Mouse (Mus musculus) MEL (cell line): ENCODE results near the gene Nutf2-ps1.

Source experiments
- CTCF ChIP-seq, 3 experiments: IDR thresholded peaks in 2 of 3; conservative IDR thresholded peaks in 1 of 3; 2 replicates each; pipeline ENCODE4 v1.5.1; 2011 to 2012; ENCODE audit warnings: low read length in 3 of 3, low read depth in 2 of 3, mild to moderate bottlenecking in 2 of 3, improper control_type of control experiment in 1 of 3, inconsistent platforms in 1 of 3, mixed read lengths in 1 of 3, moderate library complexity in 1 of 3; ENCODE audit not compliant: control insufficient read depth in 1 of 3, insufficient read depth in 1 of 3, poor library complexity in 1 of 3, severe bottlenecking in 1 of 3
- MAFK ChIP-seq: IDR thresholded peaks from 2 replicates; pipeline ENCODE4 v1.6.1; 2011; ENCODE audit warnings: low read depth, mild to moderate bottlenecking, low read length, improper control_type of control experiment, borderline replicate concordance
- POLR2A ChIP-seq, 2 experiments: IDR thresholded peaks; 2 replicates each; pipeline ENCODE4 v1.6.1; 2011 to 2012; ENCODE audit warnings: low read length in 2 of 2, mild to moderate bottlenecking in 2 of 2, control low read depth in 1 of 2, improper control_type of control experiment in 1 of 2, low read depth in 1 of 2, moderate library complexity in 1 of 2; ENCODE audit not compliant: control insufficient read depth in 1 of 2, insufficient read depth in 1 of 2, poor library complexity in 1 of 2
- USF2 ChIP-seq, 2 experiments: IDR thresholded peaks; 2 replicates each; pipeline ENCODE4 v1.6.1; 2011 to 2012; ENCODE audit warnings: improper control_type of control experiment in 2 of 2, low read length in 2 of 2, borderline replicate concordance in 1 of 2, inconsistent platforms in 1 of 2, low read depth in 1 of 2, mild to moderate bottlenecking in 1 of 2; ENCODE audit not compliant: insufficient read depth in 1 of 2
- ZC3H11A ChIP-seq: IDR thresholded peaks from 2 replicates; pipeline ENCODE4 v1.6.1; 2012; ENCODE audit warnings: low read depth, mild to moderate bottlenecking, inconsistent platforms, low read length, improper control_type of control experiment

DNA sequence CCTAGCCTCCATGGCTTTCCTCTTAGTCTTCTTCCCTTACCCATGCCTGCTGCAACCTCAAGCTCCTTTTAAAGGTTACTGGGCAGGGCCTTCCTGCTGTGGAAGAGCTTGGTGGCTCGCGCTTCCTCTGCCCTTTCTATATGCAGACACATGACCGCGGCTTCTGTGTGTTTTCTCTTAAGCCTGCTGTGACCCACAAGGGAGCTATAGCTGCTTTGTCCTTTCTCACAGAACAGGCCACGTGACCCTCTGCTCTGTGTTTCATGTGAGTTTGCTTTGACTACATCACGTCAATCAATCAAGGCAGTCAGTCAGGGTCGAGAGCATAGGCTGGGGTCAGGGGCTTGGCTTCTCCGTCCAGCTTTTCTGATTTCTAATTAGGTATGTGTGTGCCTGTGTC is 41.3 kb downstream of the Nutf2-ps1 start:
- TF ChIP-seq POLR2A (IDR thresholded peaks at IDR 0.05; ENCODE audit: control insufficient read depth in 1 of 2, insufficient read depth in 1 of 2, low read depth in 1 of 2, low read length in 2 of 2, poor library complexity in 1 of 2): no peak
- no peak for TF ChIP-seq ZC3H11A
- TF ChIP-seq MAFK: no peak
- TF ChIP-seq CTCF (IDR thresholded peaks at IDR 0.05 in 2 of 3, conservative IDR thresholded peaks at IDR 0.05 in 1 of 3; ENCODE audit: control insufficient read depth in 1 of 3, insufficient read depth in 1 of 3, low read depth in 2 of 3, low read length in 3 of 3, poor library complexity in 1 of 3, severe bottlenecking in 1 of 3): no peak
- no peak for TF ChIP-seq USF2 (IDR thresholded peaks at IDR 0.05; ENCODE audit: borderline replicate concordance in 1 of 2, insufficient read depth in 1 of 2, low read depth in 1 of 2, low read length in 2 of 2)
